22 mouse cellular contexts compared by ENCODE assay signal in genomic region chr10:45510662-45511061, GRCm38 (mm10). TPM values are rescaled to one million over a fixed set of nuclear protein-coding genes. Genes with fewer than 3 reads are reported as not detected.
"Had no signal": no experiment of that assay in that cellular context is flagged by ENCODE, and none has a peak within 500 bp of the region (broad histone marks: within the 10 kb centered on the region; RNA-seq: fewer than 3 reads in every experiment).

No protein-coding gene starts in this region.

- H3K9me3 ChIP-seq: lung, embryonic 15.5 days; megakaryocyte, embryonic 14.5 days; midbrain, embryonic 13.5 days; midbrain, embryonic 15.5 days; neural tube, embryonic 13.5 days; neural tube, embryonic 15.5 days; stomach, embryonic 15.5 days had no signal

- DNase-seq: liver, postnatal 0 days; lung, adult 2 months; lung, postnatal 14 days; lung, postnatal 36 days; right cerebral cortex, postnatal 14 days; thymus, adult 2 months; thymus, postnatal 25 days; thymus, postnatal 4 days had no signal

- H3K4me1 ChIP-seq: lung, embryonic 15.5 days; midbrain, embryonic 13.5 days; midbrain, embryonic 15.5 days; neural tube, embryonic 13.5 days; neural tube, embryonic 15.5 days; stomach, embryonic 15.5 days had no signal

- H3K4me3 ChIP-seq: lung, embryonic 15.5 days; megakaryocyte, embryonic 14.5 days; midbrain, embryonic 13.5 days; midbrain, embryonic 15.5 days; neural tube, embryonic 13.5 days; neural tube, embryonic 15.5 days; stomach, embryonic 15.5 days had no signal

- ATAC-seq: liver, postnatal 0 days; lung, postnatal 0 days; midbrain, embryonic 13.5 days; midbrain, embryonic 15.5 days had no signal

- H3K4me2 ChIP-seq: lung, embryonic 15.5 days; midbrain, embryonic 11.5 days; midbrain, embryonic 13.5 days; midbrain, embryonic 15.5 days; neural tube, embryonic 13.5 days; neural tube, embryonic 15.5 days; stomach, embryonic 15.5 days had no signal

- H3K27ac ChIP-seq: lung, embryonic 15.5 days; macrophage; midbrain, embryonic 13.5 days; midbrain, embryonic 15.5 days; neural tube, embryonic 13.5 days; neural tube, embryonic 15.5 days; stomach, embryonic 15.5 days; stomach, postnatal 0 days had no signal

- H3K27me3 ChIP-seq: lung, embryonic 15.5 days; megakaryocyte, embryonic 14.5 days; midbrain, embryonic 13.5 days; midbrain, embryonic 15.5 days; neural tube, embryonic 13.5 days; neural tube, embryonic 15.5 days; stomach, embryonic 15.5 days had no signal

- H3K36me3 ChIP-seq: lung, embryonic 15.5 days; midbrain, embryonic 13.5 days; midbrain, embryonic 15.5 days; neural tube, embryonic 13.5 days; neural tube, embryonic 15.5 days; stomach, embryonic 15.5 days had no signal

- H3K9ac ChIP-seq: liver, postnatal 0 days; lung, embryonic 15.5 days; midbrain, embryonic 13.5 days; midbrain, embryonic 15.5 days; neural tube, embryonic 13.5 days; neural tube, embryonic 15.5 days; stomach, embryonic 15.5 days had no signal

RNA-seq across cellular contexts. Expression of gene Lin28b, which starts 24.5 kb away (rescaled TPM):
- total RNA-seq: megakaryocyte progenitor cell, adult 5-6 weeks; monocyte, adult 5-6 weeks had no signal
- polyA plus RNA-seq: lung, adult 2 months; macrophage; spleen, adult 2 months had no signal
